29 mouse cellular contexts compared by ENCODE assay signal in the genomic region with DNA sequence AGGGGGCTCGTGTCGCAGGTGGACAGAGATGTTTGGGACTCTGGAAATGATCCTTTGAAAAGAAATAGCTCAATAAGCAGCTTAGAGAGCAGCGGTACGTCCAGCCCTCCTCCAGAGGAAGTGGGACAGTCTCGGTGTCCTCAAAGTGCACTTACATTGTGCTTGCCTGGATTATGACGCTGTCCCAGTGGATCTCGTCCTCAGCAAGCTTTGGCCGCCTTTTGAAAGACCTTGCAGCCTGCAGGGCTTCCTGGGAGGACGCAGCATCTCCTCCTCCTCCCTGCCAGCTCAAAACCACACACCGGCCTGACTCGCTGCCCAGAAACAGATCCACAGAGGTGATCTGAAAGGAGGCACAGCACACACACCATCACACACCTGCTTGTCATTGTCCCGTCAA.
"Had no signal": no experiment of that assay in that cellular context is flagged by ENCODE, and none has a peak within 500 bp of the region (broad histone marks: within the 10 kb centered on the region; RNA-seq: fewer than 3 reads in every experiment).

No protein-coding gene starts in this region.

- H3K27me3 ChIP-seq: heart, embryonic 12.5 days; heart, embryonic 13.5 days; heart, embryonic 15.5 days; hindbrain, embryonic 12.5 days; hindbrain, embryonic 13.5 days; hindbrain, embryonic 15.5 days; intestine, embryonic 15.5 days; kidney, embryonic 15.5 days had no signal

- H3K9me3 ChIP-seq: heart, embryonic 12.5 days; heart, embryonic 13.5 days; heart, embryonic 15.5 days; hindbrain, embryonic 10.5 days; hindbrain, embryonic 12.5 days; hindbrain, embryonic 13.5 days; hindbrain, embryonic 15.5 days; intestine, embryonic 15.5 days; kidney, embryonic 15.5 days had no signal

- H3K9ac ChIP-seq: heart, embryonic 12.5 days; heart, embryonic 13.5 days; heart, embryonic 15.5 days; hindbrain, embryonic 12.5 days; hindbrain, embryonic 13.5 days; hindbrain, embryonic 14.5 days; hindbrain, embryonic 15.5 days; intestine, embryonic 15.5 days; kidney, embryonic 15.5 days had no signal

- H3K4me3 ChIP-seq: heart, embryonic 12.5 days; heart, embryonic 13.5 days; heart, embryonic 15.5 days; hindbrain, embryonic 10.5 days; hindbrain, embryonic 12.5 days; hindbrain, embryonic 13.5 days; hindbrain, embryonic 15.5 days; intestine, embryonic 15.5 days; kidney, embryonic 15.5 days; layer of hippocampus, adult 2 months; left cerebral cortex, adult 2 months had no signal

- DNase-seq: heart, postnatal 10 days; heart, postnatal 14 days; heart, postnatal 36 days; kidney, adult 11 months; kidney, adult 18-20 months; kidney, adult 2 months; kidney, adult 8-10 months; kidney, adult 9 months; kidney, postnatal 10 days; kidney, postnatal 14 days; kidney, postnatal 25 days; kidney, postnatal 36 days; kidney, postnatal 4 days; layer of hippocampus, adult 9-11 months; layer of hippocampus, postnatal 36 days had no signal

- H3K4me1 ChIP-seq: heart, embryonic 12.5 days; heart, embryonic 13.5 days; heart, embryonic 15.5 days; hindbrain, embryonic 10.5 days; hindbrain, embryonic 12.5 days; hindbrain, embryonic 13.5 days; hindbrain, embryonic 15.5 days; intestine, embryonic 15.5 days; kidney, embryonic 15.5 days had no signal

- H3K27ac ChIP-seq: heart, embryonic 13.5 days; heart, embryonic 15.5 days; hindbrain, embryonic 10.5 days; hindbrain, embryonic 12.5 days; hindbrain, embryonic 13.5 days; hindbrain, embryonic 14.5 days; hindbrain, embryonic 15.5 days; hindbrain, postnatal 0 days; intestine, embryonic 15.5 days; kidney, embryonic 15.5 days; kidney, postnatal 0 days; layer of hippocampus, adult 2 months; left cerebral cortex, adult 2 months had no signal
